Mouse (Mus musculus): ENCODE data around the gene Rab5c.

The Rab5c gene

GRCm38 (mm10) chr11:100738066-100738604, at the start of gene Rab5c:
Rab5c (minus strand) TSS chr11:100738215.
- DNase-seq (ENCODE audit: low spot score), result peak; percentile 99

GRCm38 (mm10) chr11:100785774-100786173, 47.8 kb upstream of the Rab5c start:
- no peak for DNase-seq (ENCODE audit: low spot score)

GRCm38 (mm10) chr11:100784286-100784685, 46.3 kb upstream of the Rab5c start:
- DNase-seq (ENCODE audit: low spot score), result no peak

- no peak for DNase-seq (ENCODE audit: low spot score)
These were observed 44.6 kb upstream of the Rab5c start for GRCm38 (mm10) chr11:100782568-100782967.

GRCm38 (mm10) chr11:100781763-100782475, 43.9 kb upstream of the Rab5c start:
- no peak for DNase-seq (ENCODE audit: low spot score)

GRCm38 (mm10) chr11:100780247-100780646, 42.2 kb upstream of the Rab5c start:
- no peak for DNase-seq (ENCODE audit: low spot score)

GRCm38 (mm10) chr11:100778069-100778468, 40.1 kb upstream of the Rab5c start:
- no peak for DNase-seq (ENCODE audit: low spot score)

GRCm38 (mm10) chr11:100775921-100776320, 37.9 kb upstream of the Rab5c start:
- DNase-seq (ENCODE audit: low spot score), result no peak

GRCm38 (mm10) chr11:100774261-100774660, 36.2 kb upstream of the Rab5c start:
- no peak for DNase-seq (ENCODE audit: low spot score)

- DNase-seq (ENCODE audit: low spot score), result peak; percentile 88
These were observed 32.8 kb upstream of the Rab5c start, which contains the start of gene Ghdc for GRCm38 (mm10) chr11:100770646-100771408. Ghdc (minus strand) TSS chr11:100770957.

- no peak for DNase-seq (ENCODE audit: low spot score)
These were observed 32.0 kb upstream of the Rab5c start for GRCm38 (mm10) chr11:100769980-100770379.

GRCm38 (mm10) chr11:100767871-100768270, 29.9 kb upstream of the Rab5c start:
- DNase-seq (ENCODE audit: low spot score), result no peak

GRCm38 (mm10) chr11:100766726-100767125, 28.7 kb upstream of the Rab5c start:
- DNase-seq (ENCODE audit: low spot score), result no peak

GRCm38 (mm10) chr11:100762831-100763230, 24.8 kb upstream of the Rab5c start, which contains the start of gene Hcrt:
Hcrt (minus strand) TSS chr11:100762931.
- no peak for DNase-seq (ENCODE audit: low spot score)

GRCm38 (mm10) chr11:100761547-100762045, 23.6 kb upstream of the Rab5c start:
- peak; percentile 77 for DNase-seq (ENCODE audit: low spot score)

GRCm38 (mm10) chr11:100759611-100760233, 21.7 kb upstream of the Rab5c start, which contains the start of gene Kcnh4:
Kcnh4 (minus strand) TSS chr11:100759942.
- peak; percentile 47 for DNase-seq (ENCODE audit: low spot score)

- peak; percentile 47 for DNase-seq (ENCODE audit: low spot score)
These were observed 20.9 kb upstream of the Rab5c start for GRCm38 (mm10) chr11:100758707-100759610.

- DNase-seq (ENCODE audit: low spot score), result no peak
These were observed 19.6 kb upstream of the Rab5c start for GRCm38 (mm10) chr11:100757566-100757965.

- DNase-seq (ENCODE audit: low spot score), result no peak
These were observed 18.5 kb upstream of the Rab5c start for GRCm38 (mm10) chr11:100756476-100756875.

- no peak for DNase-seq (ENCODE audit: low spot score)
These were observed 16.7 kb upstream of the Rab5c start for GRCm38 (mm10) chr11:100754693-100755057.

- DNase-seq (ENCODE audit: low spot score), result no peak
These were observed 16.1 kb upstream of the Rab5c start for GRCm38 (mm10) chr11:100754021-100754692.
